In the genomic region with DNA sequence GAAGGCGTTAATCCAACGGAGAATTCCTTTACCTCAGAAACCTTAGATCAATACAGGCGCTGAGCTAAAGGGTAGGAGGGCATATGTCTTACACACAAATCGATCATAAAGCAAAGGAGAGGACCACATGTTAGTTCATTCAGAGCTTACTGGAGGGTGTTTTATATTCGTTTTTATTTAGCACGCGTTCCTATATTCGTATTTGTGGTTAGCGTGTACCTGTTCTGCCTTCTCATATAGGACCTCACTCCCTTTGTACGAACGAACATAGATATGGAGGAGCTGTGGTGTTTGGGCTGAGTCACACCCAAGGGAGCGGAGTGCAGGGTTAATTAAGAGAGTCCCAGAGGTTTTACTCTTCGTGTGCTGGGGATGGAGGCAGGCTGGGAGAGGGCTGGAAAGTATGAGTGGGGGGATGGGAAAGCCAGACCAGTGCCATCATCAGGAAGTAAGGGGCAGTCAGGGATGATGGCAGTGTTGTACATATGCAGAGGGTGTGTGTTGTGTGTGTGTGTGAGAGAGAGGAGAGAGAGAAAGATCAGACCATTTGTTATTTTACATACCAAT, we compare ENCODE assay signal across 8 mouse cellular contexts. TPM values are rescaled to one million over a fixed set of nuclear protein-coding genes. Genes with fewer than 3 reads are reported as not detected.
DNase-seq lines count a peak whose midpoint lies in the region; ATAC-seq and TF ChIP-seq lines count a peak whose summit lies in the region.
"Had no signal": no experiment of that assay in that cellular context is flagged by ENCODE, and none has a peak within 500 bp of the region (broad histone marks: within the 10 kb centered on the region; RNA-seq: fewer than 3 reads in every experiment).

No protein-coding gene starts in this region.

- H3K9me3 ChIP-seq in forebrain, embryonic 14.5 days (replicated peaks; ENCODE audit: control insufficient read depth, low read length): no peaks in the 10 kb centered on the region
- H3K9me3 ChIP-seq in hindbrain, postnatal 0 days (ENCODE audit: low read length): no peaks in the 10 kb centered on the region
- H3K9me3 ChIP-seq in neural tube, embryonic 14.5 days (ENCODE audit: control insufficient read depth, low read length): no peaks in the 10 kb centered on the region

- peak overlapping the region; percentile 46 for H3K4me3 ChIP-seq in layer of hippocampus, adult 2 months
- no peak overlapping the region for H3K4me3 ChIP-seq in forebrain, embryonic 14.5 days (ENCODE audit: low read depth, low read length)
- no peak overlapping the region for H3K4me3 ChIP-seq in hindbrain, postnatal 0 days (ENCODE audit: low read length)
- no peak overlapping the region for H3K4me3 ChIP-seq in neural tube, embryonic 14.5 days (ENCODE audit: low read depth, low read length)
- no peak overlapping the region for H3K4me3 ChIP-seq in kidney, adult 2 months (ENCODE audit: insufficient read depth, low read depth, low read length)

- no peak for TF ChIP-seq CTCF in layer of hippocampus, adult 2 months (conservative IDR thresholded peaks at IDR 0.05)
- TF ChIP-seq CTCF in hindbrain, postnatal 0 days (IDR thresholded peaks at IDR 0.05; ENCODE audit: low read depth): 0 out of 2 replicates have a peak, but pooled peaks have one; percentile 9
- TF ChIP-seq CTCF in kidney, adult 2 months (conservative IDR thresholded peaks at IDR 0.05; ENCODE audit: insufficient read depth, insufficient read length, low read depth, low read length): no peak

- peak overlapping the region; percentile 39; the same call in 1 of the 2 replicates for H3K4me2 ChIP-seq in forebrain, embryonic 14.5 days (ENCODE audit: low read length)
- peak overlapping the region; percentile 43 for H3K4me2 ChIP-seq in hindbrain, postnatal 0 days (ENCODE audit: low read depth, low read length)
- H3K4me2 ChIP-seq in neural tube, embryonic 14.5 days (ENCODE audit: low read depth, low read length): no peak overlapping the region

- no peak for TF ChIP-seq POLR2A in kidney, adult 2 months (IDR thresholded peaks at IDR 0.05; ENCODE audit: low read depth, low read length)

- peaks cover 14% of the 10 kb centered on the region for H3K4me1 ChIP-seq in forebrain, embryonic 14.5 days (ENCODE audit: control insufficient read depth, insufficient read depth, low read length)
- H3K4me1 ChIP-seq in hindbrain, postnatal 0 days (ENCODE audit: insufficient read depth, low read length): no peaks in the 10 kb centered on the region
- H3K4me1 ChIP-seq in neural tube, embryonic 14.5 days (ENCODE audit: control insufficient read depth, insufficient read depth, low read length): peaks cover 11% of the 10 kb centered on the region
- peaks cover 3% of the 10 kb centered on the region; the same call in 1 of the 2 replicates for H3K4me1 ChIP-seq in kidney, adult 2 months (ENCODE audit: control insufficient read depth, insufficient read depth, low read length)

- H3K36me3 ChIP-seq in forebrain, embryonic 14.5 days (ENCODE audit: control insufficient read depth, insufficient read depth, low read length): no peaks in the 10 kb centered on the region
- H3K36me3 ChIP-seq in hindbrain, postnatal 0 days (ENCODE audit: insufficient read depth, low read length): no peaks in the 10 kb centered on the region
- H3K36me3 ChIP-seq in neural tube, embryonic 14.5 days (ENCODE audit: control insufficient read depth, insufficient read depth, low read length): no peaks in the 10 kb centered on the region
- H3K36me3 ChIP-seq in kidney, adult 2 months (ENCODE audit: control insufficient read depth, insufficient read depth, low read length): no peaks in the 10 kb centered on the region

- ATAC-seq in forebrain, embryonic 14.5 days: peak; percentile 42
- peak; percentile 69 for ATAC-seq in hindbrain, postnatal 0 days
- peak; percentile 47; the same call in 1 of the 2 replicates for ATAC-seq in neural tube, embryonic 14.5 days (ENCODE audit: low read depth)

- peak overlapping the region; percentile 86 for H3K27ac ChIP-seq in layer of hippocampus, adult 2 months
- 0 out of 2 replicates have a peak overlapping the region, but pooled peaks have one; percentile 44 for H3K27ac ChIP-seq in forebrain, embryonic 14.5 days (ENCODE audit: low read depth, low read length)
- peak overlapping the region; percentile 73 for H3K27ac ChIP-seq in hindbrain, postnatal 0 days
- H3K27ac ChIP-seq in neural tube, embryonic 14.5 days (ENCODE audit: low read depth, low read length): peak overlapping the region; percentile 34; the same call in 1 of the 2 replicates
- H3K27ac ChIP-seq in kidney, adult 2 months (ENCODE audit: insufficient read depth, low read depth, low read length): no peak overlapping the region

- WGBS in forebrain, embryonic 14.5 days: 58% methylated on average over 13 of the region's 13 CpGs
- WGBS in hindbrain, postnatal 0 days: 54% methylated on average over 13 of the region's 13 CpGs
- WGBS in neural tube, embryonic 14.5 days: 64% methylated on average over 13 of the region's 13 CpGs
- 78% methylated on average over 13 of the region's 13 CpGs for WGBS in kidney, adult 2 months

- no peaks in the 10 kb centered on the region for H3K27me3 ChIP-seq in forebrain, embryonic 14.5 days (replicated peaks; ENCODE audit: control insufficient read depth, insufficient read depth, low read length)
- no peaks in the 10 kb centered on the region for H3K27me3 ChIP-seq in hindbrain, postnatal 0 days (ENCODE audit: insufficient read depth, low read length)
- no peaks in the 10 kb centered on the region for H3K27me3 ChIP-seq in neural tube, embryonic 14.5 days (ENCODE audit: control insufficient read depth, insufficient read depth, low read length)
- no peaks in the 10 kb centered on the region for H3K27me3 ChIP-seq in kidney, adult 2 months (replicated peaks; ENCODE audit: control insufficient read depth, insufficient read depth, low read length)

- intact Hi-C loops in left cerebral cortex, postnatal 10 days (cut with DNase I): no loop called here

- no peak overlapping the region; the same call in 1 of the 2 replicates for H3K9ac ChIP-seq in forebrain, embryonic 14.5 days (ENCODE audit: low read length)
- no peak overlapping the region for H3K9ac ChIP-seq in hindbrain, postnatal 0 days (replicated peaks; ENCODE audit: low read length)
- H3K9ac ChIP-seq in neural tube, embryonic 14.5 days (replicated peaks; ENCODE audit: low read depth, low read length): 0 out of 2 replicates have a peak overlapping the region, but pooled peaks have one; percentile 26

- DNase-seq in layer of hippocampus, adult 2 months (ENCODE audit: low spot score in 2 of 2): no peak
- DNase-seq in layer of hippocampus, postnatal 36 days: no peak
- DNase-seq in forebrain, embryonic 14.5 days (ENCODE audit: low spot score): peak; percentile 20
- DNase-seq in hindbrain, postnatal 0 days (ENCODE audit: low spot score): peak; percentile 18
- no peak for DNase-seq in kidney, adult 2 months
- DNase-seq in left cerebral cortex, postnatal 10 days (ENCODE audit: extremely low spot score in 1 of 2, low spot score in 2 of 2): no peak
- DNase-seq: thymus, postnatal 4 days had no signal

RNA-seq across cellular contexts. Expression of a gene that starts 23.5 kb away (rescaled TPM):
- total RNA-seq in layer of hippocampus, adult 2 months (2021): 10 to 100 TPM; 22.9 to 23.7 TPM
- total RNA-seq in layer of hippocampus, postnatal 36 days (2021): 10 to 100 TPM; 19.4 to 21.2 TPM
- polyA plus RNA-seq in forebrain, embryonic 14.5 days (2014; fragmentation: Nextera tagmentation; extraction: Ambion mirVana): 10.3 and 10.4 TPM in 2 replicates
- 11.1 and 12.9 TPM in 2 replicates for total RNA-seq in hindbrain, postnatal 0 days (2014; rRNA removed)
- polyA plus RNA-seq in hindbrain, postnatal 0 days (2015; fragmentation: Nextera tagmentation; extraction: Ambion mirVana): 8.1 and 9.6 TPM in 2 replicates
- 15.4 and 15.6 TPM in 2 replicates for polyA plus RNA-seq in neural tube, embryonic 14.5 days (2014; fragmentation: Nextera tagmentation; extraction: Ambion mirVana)
- 5.7 and 6.4 TPM in 2 replicates for polyA plus RNA-seq in kidney, adult 2 months (2012; rRNA removed)
- 10 to 100 TPM; 18.9 to 20.0 TPM for total RNA-seq in left cerebral cortex, postnatal 10 days (2021)

Comparison
In these comparisons a context has a peak if more than half of its experiments do, and no peak if none do; other contexts are left out.
1. DNase-seq: peak in forebrain, embryonic 14.5 days (single experiment) and hindbrain, postnatal 0 days (single experiment); none in layer of hippocampus, adult 2 months (0 of 2), layer of hippocampus, postnatal 36 days (0 of 2), kidney, adult 2 months (single experiment) and left cerebral cortex, postnatal 10 days (0 of 2).
2. Peak in every context shown above with its lines, with median percentiles within 50 percentile points of each other: ATAC-seq.